Mouse (Mus musculus) urinary bladder, postnatal 10 days (tissue): ENCODE results near the gene Lilrb4a.
"Not testable (repeated sequence)": the region's sequence is repeated elsewhere in the genome, so short reads cannot be mapped to it uniquely, and the experiment has no call there.

ENCODE experiments used
- DNase-seq: peaks from one replicate; pipeline ENCODE4 v3.0.0; 2022; ENCODE audit warnings: low spot score

Lilrb4a gene

DNA sequence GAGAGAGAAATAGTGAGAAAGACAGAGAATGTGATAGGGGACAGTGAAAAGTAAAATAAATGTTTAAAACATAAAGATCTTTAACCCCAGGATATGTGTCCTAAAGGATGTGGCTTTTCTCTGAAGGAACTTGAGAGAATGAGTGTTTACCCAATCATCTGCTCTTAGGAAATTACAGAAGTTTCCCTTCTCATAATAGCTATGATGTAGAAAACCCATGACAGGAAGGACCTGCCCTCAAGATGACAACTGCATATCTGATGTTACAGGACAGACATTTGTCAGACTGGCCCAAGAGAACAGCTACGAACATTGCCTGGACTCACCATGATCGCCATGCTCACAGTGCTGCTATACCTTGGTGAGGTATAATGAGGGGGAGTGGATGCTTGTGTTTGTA, at the start of gene Lilrb4a:
Lilrb4a (plus strand) TSS at position 266 of the 400 bp plus-strand sequence.
- DNase-seq, result not testable (repeated sequence)

- no peak for DNase-seq
Measured at GRCm38 (mm10) chr10:51451610-51452009, 39.1 kb upstream of the Lilrb4a start.

GRCm38 (mm10) chr10:51453616-51454298, 37.0 kb upstream of the Lilrb4a start:
- DNase-seq, result no peak

- no peak for DNase-seq
Measured at GRCm38 (mm10) chr10:51454365-51454764, 36.4 kb upstream of the Lilrb4a start.

DNA sequence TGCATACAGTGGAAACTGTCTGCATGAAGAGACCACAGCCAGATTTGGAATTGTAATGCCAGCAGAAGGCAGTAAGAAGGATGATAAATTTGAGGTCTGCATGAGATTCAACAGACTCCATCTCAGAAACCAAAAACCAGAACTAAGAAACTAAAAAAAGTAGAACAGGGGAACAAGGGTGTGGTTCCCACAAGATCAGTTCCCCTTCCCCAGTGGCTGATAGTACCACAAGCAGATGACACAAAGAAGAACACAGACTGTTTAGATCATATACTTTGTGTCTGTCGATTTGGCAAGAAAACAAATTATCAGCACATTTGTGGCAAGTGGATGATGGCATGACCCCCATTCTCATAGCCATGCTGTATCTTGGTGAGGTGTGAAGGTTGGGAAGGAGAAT, 35.0 kb upstream of the Lilrb4a start:
- no peak for DNase-seq

- no peak for DNase-seq
Measured at GRCm38 (mm10) chr10:51456369-51456768, 34.4 kb upstream of the Lilrb4a start.

GRCm38 (mm10) chr10:51463800-51464199, 27.0 kb upstream of the Lilrb4a start:
- not testable (repeated sequence) for DNase-seq

DNA sequence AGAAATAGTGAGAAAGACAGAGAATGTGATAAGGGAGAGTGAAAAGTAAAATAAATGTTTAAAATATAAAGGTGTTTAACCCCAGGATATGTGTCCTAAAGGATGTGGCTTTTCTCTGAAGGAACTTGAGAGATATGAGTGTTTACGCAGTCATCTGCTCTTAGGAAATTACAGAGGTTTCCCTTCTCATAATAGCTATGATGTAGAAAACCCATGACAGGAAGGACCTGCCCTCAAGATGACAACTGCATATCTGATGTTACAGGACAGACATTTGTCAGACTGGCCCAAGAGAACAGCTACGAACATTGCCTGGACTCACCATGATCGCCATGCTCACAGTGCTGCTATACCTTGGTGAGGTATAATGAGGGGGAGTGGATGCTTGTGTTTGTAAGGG, 10.4 kb upstream of the Lilrb4a start, which contains the start of the genes Gm49339 and Lilr4b:
Gm49339 (plus strand) TSS at position 216 of the 400 bp plus-strand sequence.
Lilr4b (plus strand) TSS at position 236 of the 400 bp plus-strand sequence.
- DNase-seq, result not testable (repeated sequence)

DNA sequence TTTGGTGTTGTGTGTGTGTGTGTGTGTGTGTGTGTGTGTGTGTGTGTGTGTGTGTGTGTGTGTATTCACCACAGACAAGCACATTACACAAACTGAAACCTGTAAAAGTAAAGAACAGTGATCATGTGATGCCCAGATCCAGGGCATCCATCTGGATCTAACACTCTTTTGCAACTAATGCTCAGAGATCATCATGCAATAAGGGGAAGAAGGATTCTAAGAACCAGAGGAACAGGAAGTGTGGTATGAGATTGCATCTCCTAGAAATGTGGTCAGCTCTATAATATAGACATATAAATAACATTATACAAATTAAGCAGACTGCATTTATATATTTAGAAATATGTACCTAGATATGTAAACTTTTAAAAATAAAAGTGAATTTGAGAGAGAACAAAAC, 29.3 kb downstream of the Lilrb4a start:
- DNase-seq, result no peak

DNA sequence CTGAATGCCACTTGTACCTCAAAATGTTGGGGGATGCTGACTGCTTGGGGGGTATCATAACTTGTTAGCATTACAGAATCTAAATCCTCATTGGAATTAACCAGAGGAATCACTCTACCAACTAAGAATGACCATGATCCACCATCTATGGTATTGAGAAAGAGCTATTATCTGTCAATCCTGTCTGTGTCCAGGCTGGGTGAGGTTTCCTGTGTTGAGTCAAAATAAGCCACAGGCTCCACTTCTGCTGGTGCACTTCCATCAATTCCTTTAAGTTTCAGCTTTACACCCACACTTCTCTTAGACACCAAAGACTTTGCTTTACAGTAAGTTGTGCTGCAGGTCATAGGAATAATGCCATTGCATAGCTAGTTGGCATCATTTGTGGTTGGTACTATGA, 30.7 kb downstream of the Lilrb4a start:
- no peak for DNase-seq

GRCm38 (mm10) chr10:51526090-51526489, 35.3 kb downstream of the Lilrb4a start:
- no peak for DNase-seq

GRCm38 (mm10) chr10:51526633-51527032, 35.9 kb downstream of the Lilrb4a start:
- DNase-seq, result no peak

- DNase-seq, result no peak
Measured at GRCm38 (mm10) chr10:51528840-51529434, 38.2 kb downstream of the Lilrb4a start.

- DNase-seq, result no peak
Measured at GRCm38 (mm10) chr10:51529497-51529896, 38.7 kb downstream of the Lilrb4a start.

DNA sequence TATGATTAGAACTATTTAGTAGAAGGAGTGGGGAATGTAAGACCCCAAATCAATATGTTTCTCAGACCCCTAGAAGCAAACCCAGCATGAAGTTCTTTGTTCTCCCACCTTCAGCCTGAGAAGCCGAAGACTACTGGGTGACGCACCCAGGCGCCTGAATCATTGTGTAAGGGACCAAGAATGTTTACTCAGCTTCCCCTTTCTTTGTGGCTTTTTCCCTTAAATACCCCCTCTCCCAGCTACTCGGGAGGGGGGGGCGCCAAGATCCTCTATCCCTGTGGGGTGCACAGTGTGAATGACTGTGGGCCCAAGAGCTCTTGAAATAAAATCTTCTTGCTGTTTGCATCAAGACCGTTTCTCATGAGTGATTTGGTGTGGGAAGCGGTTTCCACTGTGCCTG, 40.1 kb downstream of the Lilrb4a start:
- DNase-seq, result no peak
